Mouse (Mus musculus) stomach, embryonic 16.5 days (tissue): ENCODE results near the gene Cartpt. TPM values are rescaled to one million over a fixed set of nuclear protein-coding genes. Genes with fewer than 3 reads are reported as not detected.

Source experiments
- ATAC-seq: fragments of 200-750 bp; cut with Nextera tagmentation; 2 replicates; pipeline ENCODE4 v1.8.0; 2017; ENCODE audit warnings: moderate number of reproducible peaks, moderate TSS enrichment; ENCODE audit not compliant: insufficient read depth, low FRiP score
- H3K27ac ChIP-seq: fragments of 300-500 bp; sonication (generic); 2 replicates; pipeline ENCODE4 v1.5.1; 2014; ENCODE audit warnings: low read length
- H3K27me3 ChIP-seq: fragments of 300-500 bp; sonication (generic); 2 replicates; pipeline ENCODE4 v1.6.1; 2014; ENCODE audit warnings: low read length, control low read depth, mixed read lengths; ENCODE audit not compliant: control insufficient read depth, insufficient read depth
- H3K36me3 ChIP-seq: fragments of 300-500 bp; sonication (generic); 2 replicates; pipeline ENCODE4 v1.6.1; 2014; ENCODE audit warnings: low read length; ENCODE audit not compliant: control insufficient read depth, insufficient read depth
- H3K4me1 ChIP-seq: fragments of 300-500 bp; sonication (generic); 2 replicates; pipeline ENCODE4 v1.6.1; 2014; ENCODE audit warnings: low read length, control low read depth, mixed read lengths; ENCODE audit not compliant: control insufficient read depth, insufficient read depth
- H3K4me2 ChIP-seq: fragments of 300-500 bp; sonication (generic); 2 replicates; pipeline ENCODE4 v1.6.1; 2014; ENCODE audit warnings: low read depth, low read length, mixed read lengths
- H3K4me3 ChIP-seq: fragments of 300-500 bp; sonication (generic); replicated peaks from 2 replicates; pipeline ENCODE4 v1.5.1; 2014; ENCODE audit warnings: mild to moderate bottlenecking, low read length
- H3K9ac ChIP-seq: fragments of 300-500 bp; sonication (generic); 2 replicates; pipeline ENCODE4 v1.6.1; 2014; ENCODE audit warnings: low read length
- H3K9me3 ChIP-seq: fragments of 300-500 bp; sonication (generic); replicated peaks from 2 replicates; pipeline ENCODE4 v1.6.1; 2016; ENCODE audit warnings: low read length, control low read depth; ENCODE audit not compliant: control insufficient read depth
- WGBS: fragments of 180-500 bp; shearing (Covaris S2); extraction: QIAGEN DNeasy Blood & Tissue Kit; methylation state at CpG from one replicate; pipeline ENCODE4 v1.1.7; 2014; 5-methylcytosine and 5-hydroxymethylcytosine counted together
- polyA plus RNA-seq: library from polyadenylated mRNA; unstranded; fragments of >200 nt; fragmentation: Nextera tagmentation; extraction: Ambion mirVana; gene quantifications from 2 replicates; pipeline ENCODE4 v1.2.1, GENCODE M21; 2015

Gene Cartpt
- 44.1 and 50.1 TPM in 2 replicates for polyA plus RNA-seq

DNA sequence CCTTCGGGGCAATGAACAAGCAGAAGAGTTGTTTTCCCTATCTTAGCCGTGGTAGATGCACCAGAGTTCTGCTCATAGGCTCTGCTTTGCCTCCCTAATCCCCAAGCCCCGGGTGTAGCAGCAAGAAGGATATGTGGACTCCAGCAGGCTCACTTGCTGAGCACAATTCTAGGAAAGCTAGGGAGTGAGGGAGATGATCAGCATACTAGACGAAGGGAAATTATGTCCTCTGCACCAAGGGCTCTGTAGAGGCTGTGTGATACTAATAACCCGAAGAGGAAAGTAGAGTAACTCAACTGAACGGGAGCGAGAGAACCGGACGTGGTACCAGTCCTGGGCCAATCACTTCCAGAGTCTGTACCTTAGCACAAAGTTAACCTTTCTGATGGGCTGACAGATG, at the start of gene Cartpt:
Gene Cartpt (minus strand): TSS at position 127 of the 400 bp plus-strand sequence.
- 48% methylated on average over 9 of the region's 9 CpGs for WGBS
- Histone ChIP-seq H3K36me3 (no peaks in the 10 kb centered on the region), H3K27me3 (peaks cover 21% of the 10 kb centered on the region), H3K4me2 (no peak within 1 kb of the TSS; the same call in 1 of the 2 replicates), H3K4me3 (no peak within 1 kb of the TSS), H3K9me3 (no peaks in the 10 kb centered on the region), H3K9ac (no peak within 1 kb of the TSS), H3K4me1 (no peaks in the 10 kb centered on the region), H3K27ac (no peak within 1 kb of the TSS)
- no peak for ATAC-seq

DNA sequence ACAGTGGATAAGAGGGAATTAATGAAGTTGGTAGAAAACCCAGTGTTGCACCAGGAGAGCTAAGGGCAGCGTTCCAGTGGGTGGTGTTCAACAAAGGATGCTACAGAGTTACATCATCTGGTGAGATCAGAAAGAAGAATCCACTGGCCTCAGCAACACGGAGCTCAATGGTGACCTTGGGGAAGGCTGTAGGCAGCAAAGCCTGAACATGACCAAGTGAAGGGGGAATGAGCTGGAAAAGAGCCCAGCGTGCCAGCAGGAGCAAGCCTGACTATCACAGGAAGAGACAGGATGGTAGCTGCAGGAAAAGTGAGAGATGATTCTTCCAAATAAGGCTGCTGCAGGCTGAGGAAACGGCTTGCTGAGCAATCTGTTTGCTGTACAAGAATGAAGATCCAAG, 46.5 kb upstream of the Cartpt start:
- H3K9me3 ChIP-seq = no peaks in the 10 kb centered on the region; the same call in 1 of the 2 replicates
- WGBS = 84% methylated on average over 4 of the region's 4 CpGs
- H3K4me2 ChIP-seq = no peak overlapping the region
- H3K4me3 ChIP-seq = no peak overlapping the region
- no peaks in the 10 kb centered on the region for H3K27me3 ChIP-seq
- no peak for ATAC-seq
- no peaks in the 10 kb centered on the region for H3K36me3 ChIP-seq
- no peak overlapping the region for H3K9ac ChIP-seq
- no peaks in the 10 kb centered on the region for H3K4me1 ChIP-seq
- no peak overlapping the region for H3K27ac ChIP-seq

DNA sequence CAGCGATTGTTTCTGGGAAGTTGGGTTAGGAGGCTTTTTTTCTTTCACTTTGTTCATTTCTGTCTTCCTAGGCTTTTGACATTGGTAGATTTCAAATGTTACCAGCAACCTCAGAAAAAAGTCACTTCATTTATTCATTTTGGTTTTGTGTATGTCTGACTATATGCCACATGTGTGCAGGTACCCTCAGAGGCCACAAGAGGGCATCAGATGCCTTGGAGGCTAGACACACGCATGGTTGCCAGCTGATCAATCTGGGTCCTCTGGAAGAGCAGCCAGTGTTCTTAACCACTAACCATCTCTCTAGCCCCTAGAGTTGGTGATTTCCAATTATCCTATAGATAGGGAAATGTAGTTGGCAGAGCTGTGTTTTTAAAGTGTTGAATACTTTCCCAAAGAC, 42.6 kb upstream of the Cartpt start:
- H3K27ac ChIP-seq = no peak overlapping the region
- no peaks in the 10 kb centered on the region; the same call in 1 of the 2 replicates for H3K9me3 ChIP-seq
- no peaks in the 10 kb centered on the region for H3K36me3 ChIP-seq
- H3K4me3 ChIP-seq = no peak overlapping the region
- 94% methylated on average over 2 of the region's 2 CpGs for WGBS
- no peak overlapping the region for H3K4me2 ChIP-seq
- H3K27me3 ChIP-seq = no peaks in the 10 kb centered on the region
- ATAC-seq = no peak
- H3K4me1 ChIP-seq = no peaks in the 10 kb centered on the region
- H3K9ac ChIP-seq = no peak overlapping the region

DNA sequence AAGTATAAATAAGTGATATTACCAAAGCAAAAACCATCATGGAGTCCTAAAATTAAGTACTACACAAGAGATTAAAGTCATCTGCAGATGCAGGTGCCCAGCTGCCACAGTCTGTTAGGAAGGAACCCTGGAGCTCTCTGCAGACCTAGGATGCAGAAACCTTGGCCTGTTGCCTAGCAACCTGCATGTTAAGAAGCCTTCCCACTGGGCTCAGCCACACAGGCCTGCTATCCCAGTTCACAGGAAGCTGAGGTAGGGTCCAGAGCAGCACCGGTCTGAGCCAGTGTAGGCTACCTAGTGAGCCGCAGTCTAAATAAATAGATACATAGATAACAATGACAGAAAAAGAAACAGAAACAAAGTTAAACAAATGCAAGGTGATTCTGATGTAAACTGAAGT, 39.7 kb upstream of the Cartpt start:
- Histone ChIP-seq H3K9me3 (no peaks in the 10 kb centered on the region; the same call in 1 of the 2 replicates), H3K36me3 (no peaks in the 10 kb centered on the region), H3K4me3 (no peak overlapping the region), H3K27me3 (no peaks in the 10 kb centered on the region), H3K4me2 (no peak overlapping the region), H3K4me1 (no peaks in the 10 kb centered on the region), H3K9ac (no peak overlapping the region), H3K27ac (no peak overlapping the region)
- no peak for ATAC-seq
- 23% methylated on average over 2 of the region's 2 CpGs for WGBS

DNA sequence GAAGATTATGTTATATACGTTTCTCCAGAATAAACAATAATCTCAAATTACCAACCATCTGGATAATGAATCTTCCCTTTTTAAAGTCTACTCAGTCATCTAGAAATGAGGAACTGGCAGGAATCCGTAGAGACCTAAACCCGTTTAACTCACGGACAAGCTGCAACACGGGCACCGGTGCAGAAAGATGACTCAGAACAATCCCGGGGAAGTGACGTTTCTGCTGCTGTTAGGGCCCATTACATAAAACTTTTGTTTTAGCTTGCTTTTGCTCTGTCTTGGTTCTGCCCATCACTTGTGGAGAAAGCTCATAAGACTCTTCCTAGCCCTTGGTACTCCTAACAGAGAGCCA, 38.4 kb upstream of the Cartpt start:
- no peaks in the 10 kb centered on the region for H3K27me3 ChIP-seq
- H3K36me3 ChIP-seq = no peaks in the 10 kb centered on the region
- no peaks in the 10 kb centered on the region; the same call in 1 of the 2 replicates for H3K9me3 ChIP-seq
- no peaks in the 10 kb centered on the region for H3K4me1 ChIP-seq
- no peak overlapping the region for H3K9ac ChIP-seq
- no peak for ATAC-seq
- no peak overlapping the region for H3K27ac ChIP-seq
- WGBS = 56% methylated on average over 8 of the region's 8 CpGs
- no peak overlapping the region for H3K4me2 ChIP-seq
- H3K4me3 ChIP-seq = no peak overlapping the region

DNA sequence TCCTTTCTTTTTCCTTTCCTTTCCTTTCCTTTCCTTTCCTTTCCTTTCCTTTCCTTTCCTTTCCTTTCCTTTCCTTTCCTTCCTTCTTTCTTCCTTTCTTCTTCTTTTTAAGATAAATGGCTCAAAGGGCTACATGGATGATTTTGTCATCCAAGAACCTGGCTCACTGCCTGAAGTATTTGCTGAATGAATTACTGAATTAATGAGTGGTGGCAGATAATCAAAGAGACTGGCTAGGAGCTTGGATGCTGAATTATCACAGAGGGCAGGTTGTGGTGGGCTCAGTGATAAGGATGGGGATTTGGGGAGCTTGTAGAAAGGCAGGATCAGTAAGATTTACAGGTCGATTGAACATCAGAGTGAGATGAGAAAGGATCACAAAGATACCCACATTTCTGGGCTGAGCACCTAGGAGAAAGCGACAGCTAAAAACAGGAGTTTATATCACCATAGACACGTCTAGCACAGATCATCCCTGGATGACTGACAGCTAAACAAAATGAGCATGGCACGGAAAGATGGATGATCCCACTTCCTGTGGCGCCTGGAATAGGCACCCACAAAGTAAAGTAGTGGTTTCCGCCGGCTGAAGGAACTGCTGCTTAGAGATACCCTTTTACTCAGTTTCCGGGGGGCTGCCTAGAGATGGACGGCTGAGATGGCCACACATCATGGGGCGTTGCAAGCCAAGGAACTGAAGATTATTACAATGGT, 37.9 kb upstream of the Cartpt start:
- 65% methylated on average over 10 of the region's 10 CpGs for WGBS
- H3K4me1 ChIP-seq = no peaks in the 10 kb centered on the region
- ATAC-seq = no peak

DNA sequence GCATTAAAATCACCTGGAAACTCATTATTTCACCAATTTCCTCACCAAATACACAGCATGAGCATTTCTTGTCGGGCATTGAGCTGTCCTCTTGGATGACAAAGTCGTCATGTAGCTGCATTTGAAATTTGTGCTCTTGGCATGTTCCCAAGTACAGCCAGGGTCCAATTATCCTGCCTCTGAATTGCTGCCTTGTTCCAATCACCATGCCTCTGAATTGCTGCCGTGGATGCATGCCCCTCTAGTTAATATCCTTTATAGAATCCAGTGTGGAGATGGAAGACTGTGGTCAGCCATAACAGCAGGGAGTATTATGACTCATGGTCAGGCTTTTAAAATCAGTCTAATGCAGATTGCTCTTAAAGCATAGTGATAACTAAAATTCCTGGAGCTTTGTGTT, 36.9 kb upstream of the Cartpt start:
- ATAC-seq = no peak
- H3K9ac ChIP-seq = no peak overlapping the region
- no peaks in the 10 kb centered on the region for H3K27me3 ChIP-seq
- no peaks in the 10 kb centered on the region for H3K4me1 ChIP-seq
- no peak overlapping the region for H3K4me3 ChIP-seq
- no peaks in the 10 kb centered on the region for H3K36me3 ChIP-seq
- H3K9me3 ChIP-seq = no peaks in the 10 kb centered on the region
- WGBS = 70% methylated on average over 3 of the region's 3 CpGs
- H3K4me2 ChIP-seq = no peak overlapping the region
- H3K27ac ChIP-seq = no peak overlapping the region

More for the DNA sequence above, 37.9 kb upstream of the Cartpt start:
- Histone ChIP-seq H3K4me2 (no peak overlapping the region), H3K27ac (no peak overlapping the region), H3K27me3 (no peaks in the 10 kb centered on the region), H3K4me3 (no peak overlapping the region), H3K9ac (no peak overlapping the region), H3K9me3 (no peaks in the 10 kb centered on the region; the same call in 1 of the 2 replicates), H3K36me3 (no peaks in the 10 kb centered on the region)

DNA sequence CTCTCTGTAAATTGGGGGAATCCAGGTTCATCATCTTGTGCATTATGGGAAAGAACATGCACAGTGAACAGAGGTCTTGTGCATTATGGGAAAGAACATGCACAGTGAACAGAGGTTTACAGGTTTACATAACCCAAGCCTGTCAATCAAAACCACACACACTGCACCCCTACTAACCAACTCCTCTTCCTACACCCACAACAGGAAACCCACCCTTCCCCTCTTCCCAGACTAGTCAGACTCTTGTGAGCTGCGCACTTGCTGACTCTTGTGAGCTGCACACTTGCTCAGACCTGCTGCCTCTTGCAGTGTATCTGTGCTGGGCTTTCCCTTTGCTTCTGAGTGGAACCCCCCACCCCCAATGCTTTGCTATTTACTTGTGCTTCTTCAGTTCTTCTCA, 31.5 kb upstream of the Cartpt start:
- H3K9me3 ChIP-seq = no peaks in the 10 kb centered on the region
- no peaks in the 10 kb centered on the region for H3K4me1 ChIP-seq
- no peak overlapping the region for H3K27ac ChIP-seq
- H3K4me2 ChIP-seq = no peak overlapping the region
- ATAC-seq = no peak
- H3K9ac ChIP-seq = no peak overlapping the region
- H3K36me3 ChIP-seq = no peaks in the 10 kb centered on the region
- WGBS = 83% methylated on average over 1 of the region's 1 CpGs
- no peaks in the 10 kb centered on the region for H3K27me3 ChIP-seq
- no peak overlapping the region for H3K4me3 ChIP-seq

DNA sequence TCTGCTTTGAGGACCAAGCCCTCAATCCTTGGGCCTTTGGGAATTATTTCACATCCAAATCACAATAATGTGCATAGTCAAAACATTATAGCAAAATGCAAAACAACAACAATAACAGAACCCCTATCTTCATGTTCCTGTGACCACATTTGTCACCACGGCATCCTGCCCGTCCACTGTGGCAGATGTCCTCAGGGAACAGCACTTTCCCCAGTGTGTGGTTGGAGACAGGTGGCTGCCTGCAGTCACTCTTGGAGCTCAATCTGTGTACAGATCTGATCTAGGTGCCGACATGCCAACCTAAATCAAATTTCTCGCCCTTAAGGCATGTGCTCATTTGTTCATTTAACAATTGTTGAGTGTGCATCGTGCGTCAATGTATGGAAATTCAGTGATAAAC, 30.6 kb upstream of the Cartpt start:
- no peak for ATAC-seq
- H3K4me2 ChIP-seq = no peak overlapping the region
- H3K27ac ChIP-seq = no peak overlapping the region
- H3K36me3 ChIP-seq = no peaks in the 10 kb centered on the region
- no peak overlapping the region for H3K4me3 ChIP-seq
- 84% methylated on average over 6 of the region's 6 CpGs for WGBS
- H3K9ac ChIP-seq = no peak overlapping the region
- H3K4me1 ChIP-seq = no peaks in the 10 kb centered on the region
- H3K9me3 ChIP-seq = no peaks in the 10 kb centered on the region
- H3K27me3 ChIP-seq = no peaks in the 10 kb centered on the region
